Mouse (Mus musculus): ENCODE measurements around the gene Zic5.

DNA sequence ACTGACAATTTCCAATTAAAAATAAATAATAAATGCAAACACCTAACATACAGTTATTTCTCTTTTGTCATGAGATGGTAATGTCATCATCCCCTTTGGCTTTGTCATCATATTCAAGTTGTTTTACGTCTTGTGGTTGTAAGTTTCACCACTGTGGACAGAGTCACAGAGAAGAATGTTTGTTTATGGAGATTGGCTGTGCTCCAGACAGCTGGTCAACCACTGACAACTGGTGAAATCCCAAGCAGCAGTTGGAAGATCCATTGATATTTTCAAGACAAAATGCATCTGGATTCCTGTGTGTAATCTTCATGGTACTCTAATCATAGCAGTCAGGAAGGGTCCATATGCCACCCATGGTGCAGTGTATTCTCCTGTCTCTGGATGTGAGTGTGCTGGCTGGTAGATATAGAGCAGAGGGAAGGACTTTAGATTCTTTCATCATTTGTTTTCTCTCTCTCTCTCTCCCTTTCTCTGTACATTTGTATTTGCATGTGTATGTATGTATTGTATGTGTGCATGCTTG is 48.1 kb upstream of the Zic5 start:
- TF ChIP-seq CTCF (IDR thresholded peaks at IDR 0.05; ENCODE audit: extremely low read depth, insufficient read depth, insufficient read length, insufficient replicate concordance) (no peak), POLR2A (IDR thresholded peaks at IDR 0.05; ENCODE audit: low read depth, low read length) (no peak)

Measured in spleen, adult 2 months (tissue).